Mouse (Mus musculus) hindbrain, embryonic 12.5 days (tissue): ENCODE results near the gene Vmn2r114. TPM values are rescaled to one million over a fixed set of nuclear protein-coding genes. Genes with fewer than 3 reads are reported as not detected.
"Not testable (repeated sequence)": the region's sequence is repeated elsewhere in the genome, so short reads cannot be mapped to it uniquely, and the experiment has no call there.

ENCODE experiments used
- ATAC-seq: fragments of 200-750 bp; cut with Nextera tagmentation; 2 replicates; pipeline ENCODE4 v1.8.0; 2017; ENCODE audit warnings: moderate TSS enrichment; ENCODE audit not compliant: low FRiP score
- H3K27ac ChIP-seq: fragments of 300-500 bp; sonication (generic); 2 replicates; pipeline ENCODE4 v1.5.1; 2016; ENCODE audit warnings: mild to moderate bottlenecking
- H3K27me3 ChIP-seq: fragments of 300-500 bp; sonication (generic); 2 replicates; pipeline ENCODE4 v1.6.1; 2016; ENCODE audit warnings: mild to moderate bottlenecking
- H3K36me3 ChIP-seq: fragments of 300-500 bp; sonication (generic); 2 replicates; pipeline ENCODE4 v1.6.1; 2016; ENCODE audit warnings: mild to moderate bottlenecking
- H3K4me1 ChIP-seq: fragments of 300-500 bp; sonication (generic); 2 replicates; pipeline ENCODE4 v1.6.1; 2016
- H3K4me2 ChIP-seq: fragments of 300-500 bp; sonication (generic); replicated peaks from 2 replicates; pipeline ENCODE4 v1.6.1; 2016; ENCODE audit warnings: mild to moderate bottlenecking
- H3K4me3 ChIP-seq: fragments of 300-500 bp; sonication (generic); 2 replicates; pipeline ENCODE4 v1.5.1; 2016; ENCODE audit warnings: mild to moderate bottlenecking
- H3K9ac ChIP-seq: fragments of 300-500 bp; sonication (generic); 2 replicates; pipeline ENCODE4 v1.6.1; 2016; ENCODE audit warnings: mild to moderate bottlenecking, moderate library complexity
- H3K9me3 ChIP-seq: fragments of 300-500 bp; sonication (generic); replicated peaks from 2 replicates; pipeline ENCODE4 v1.6.1; 2016; ENCODE audit warnings: mild to moderate bottlenecking
- WGBS: fragments of 180-500 bp; shearing (Covaris S2); methylation state at CpG from one replicate; pipeline ENCODE4 v1.1.7; 2016; 5-methylcytosine and 5-hydroxymethylcytosine counted together
- polyA plus RNA-seq: library from polyadenylated mRNA; unstranded; fragments of >200 nt; fragmentation: Nextera tagmentation; extraction: Ambion mirVana; gene quantifications from 2 replicates; pipeline ENCODE4 v1.2.1, GENCODE M21; 2016

Vmn2r114 gene
- not detected in 2 replicates for polyA plus RNA-seq

- WGBS = 77% methylated on average over 2 of the region's 2 CpGs
Measured at GRCm38 (mm10) chr17:23312437-23312836, at the start of gene Vmn2r114. Gene Vmn2r114 (minus strand): TSS chr17:23312537.

GRCm38 (mm10) chr17:23351644-23352043, 39.3 kb upstream of the Vmn2r114 start:
- Histone ChIP-seq H3K9ac (no peak overlapping the region), H3K36me3 (no peaks in the 10 kb centered on the region), H3K27ac (no peak overlapping the region), H3K27me3 (no peaks in the 10 kb centered on the region), H3K4me1 (no peaks in the 10 kb centered on the region), H3K4me3 (no peak overlapping the region), H3K9me3 (0 out of 2 replicates have a peak, but pooled peaks cover 8% of the 10 kb centered on the region), H3K4me2 (no peak overlapping the region)
- no peak for ATAC-seq
- 63% methylated on average over 1 of the region's 1 CpGs for WGBS

More at GRCm38 (mm10) chr17:23312437-23312836, at the start of gene Vmn2r114:
- not testable (repeated sequence) for H3K4me2 ChIP-seq, H3K9ac ChIP-seq, H3K27ac ChIP-seq, H3K4me1 ChIP-seq, ATAC-seq, H3K36me3 ChIP-seq, H3K4me3 ChIP-seq, H3K27me3 ChIP-seq
- 0 out of 2 replicates have a peak, but pooled peaks cover 12% of the 10 kb centered on the region for H3K9me3 ChIP-seq

- WGBS = 44% methylated on average over 2 of the region's 2 CpGs
- H3K9ac ChIP-seq, H3K4me2 ChIP-seq, H3K4me1 ChIP-seq, H3K4me3 ChIP-seq, H3K36me3 ChIP-seq, H3K27me3 ChIP-seq, ATAC-seq, H3K27ac ChIP-seq, H3K9me3 ChIP-seq: not testable (repeated sequence)
Measured at GRCm38 (mm10) chr17:23343441-23343840, 31.1 kb upstream of the Vmn2r114 start, which contains the start of gene Vmn2r115. Gene Vmn2r115 (plus strand): TSS chr17:23343741.

- Histone ChIP-seq H3K4me1 (no peaks in the 10 kb centered on the region), H3K4me3 (no peak overlapping the region), H3K27me3 (no peaks in the 10 kb centered on the region), H3K36me3 (no peaks in the 10 kb centered on the region), H3K4me2 (no peak overlapping the region), H3K9me3 (peaks cover 23% of the 10 kb centered on the region), H3K9ac (no peak overlapping the region), H3K27ac (no peak overlapping the region)
- no peak for ATAC-seq
- 77% methylated on average over 6 of the region's 6 CpGs for WGBS
Measured at GRCm38 (mm10) chr17:23330657-23331056, 18.3 kb upstream of the Vmn2r114 start.

Other genes starting within 250 kb of the Vmn2r114 start
- gene Zfp40, start 119.3 kb downstream of the Vmn2r114 start, polyA plus RNA-seq = 22.8 and 24.4 TPM in 2 replicates
- not detected in 2 replicates for gene Vmn2r115, start 31.2 kb upstream of the Vmn2r114 start, polyA plus RNA-seq
- not detected in 2 replicates for gene Vmn2r116, start 72.1 kb upstream of the Vmn2r114 start, polyA plus RNA-seq
- gene Vmn2r117, start 167.2 kb upstream of the Vmn2r114 start, polyA plus RNA-seq = not detected in 2 replicates